Mouse (Mus musculus) B cell, adult (primary cell): ENCODE measurements around the gene Acsl6. TPM values are rescaled to one million over a fixed set of nuclear protein-coding genes. Genes with fewer than 3 reads are reported as not detected.

Experiments
- total RNA-seq: library from RNA; stranded (reverse); gene quantifications from 4 replicates; pipeline ENCODE4 v1.2.4, GENCODE M21; 2023; ENCODE audit not compliant: inconsistent age

Gene Acsl6
- not detected in 4 replicates for total RNA-seq

GRCm38 (mm10) chr11:54303728-54304470 lies at the start of gene Acsl6:
Gene Acsl6 (plus strand): TSS chr11:54303798.

GRCm38 (mm10) chr11:54267177-54267576 lies 36.4 kb upstream of the Acsl6 start, which contains the start of gene Il3:
Gene Il3 (minus strand): TSS chr11:54267277.

Other genes starting within 250 kb of the Acsl6 start
- 0.57 TPM in 1 of 4 replicates, not detected in the others for gene Pdlim4, start 234.8 kb upstream of the Acsl6 start, total RNA-seq
- not detected in 4 replicates for gene P4ha2, start 203.7 kb upstream of the Acsl6 start, total RNA-seq
- not detected in 4 replicates for gene Csf2, start 54.1 kb upstream of the Acsl6 start, total RNA-seq
- not detected in 4 replicates for gene Il3, start 36.5 kb upstream of the Acsl6 start, total RNA-seq
- not detected in 4 replicates for gene Meikin, start 66.9 kb downstream of the Acsl6 start, total RNA-seq
- 28.0 to 35.8 TPM (median 32.8 TPM) in 4 replicates for gene Fnip1, start 134.4 kb downstream of the Acsl6 start, total RNA-seq
- 147 to 172 TPM (median 151 TPM) in 4 replicates for gene Rapgef6, start 219.0 kb downstream of the Acsl6 start, total RNA-seq